Mouse (Mus musculus) olfactory bulb, adult 2 months (tissue): ENCODE measurements around the gene Ring1.

Experiments
- CTCF ChIP-seq: fragments of 200-500 bp; IDR thresholded peaks from 2 replicates; pipeline ENCODE4 v1.5.1; 2012; ENCODE audit warnings: low read depth, mild to moderate bottlenecking, low read length, moderate library complexity; ENCODE audit not compliant: insufficient read depth
- POLR2A ChIP-seq: fragments of 200-500 bp; IDR thresholded peaks from 2 replicates; pipeline ENCODE4 v1.6.1; 2012; ENCODE audit warnings: mild to moderate bottlenecking, low read depth, low read length, moderate library complexity; ENCODE audit not compliant: insufficient read depth

GRCm38 (mm10) chr17:34029890-34030595, 5.6 kb upstream of the Ring1 start:
- TF ChIP-seq POLR2A (no peak), CTCF (no peak)
